Mouse (Mus musculus) hindbrain, embryonic 11.5 days (tissue): ENCODE measurements around the gene Gm42688. TPM values are rescaled to one million over a fixed set of nuclear protein-coding genes. Genes with fewer than 3 reads are reported as not detected.

ENCODE experiments used
- ATAC-seq: fragments of 200-750 bp; cut with Nextera tagmentation; 2 replicates; pipeline ENCODE4 v1.8.0; 2017; ENCODE audit warnings: mild to moderate bottlenecking, moderate TSS enrichment, moderate library complexity; ENCODE audit not compliant: low FRiP score
- DNase-seq: peaks from one replicate; pipeline ENCODE4 v3.0.0-alpha.2; 2015; ENCODE audit warnings: low spot score
- H3K27ac ChIP-seq: fragments of 300-500 bp; sonication (generic); 2 replicates; pipeline ENCODE4 v1.5.1; 2014; ENCODE audit warnings: mild to moderate bottlenecking, low read depth, low read length
- H3K27me3 ChIP-seq: fragments of 300-500 bp; sonication (generic); 2 replicates; pipeline ENCODE4 v1.6.1; 2014; ENCODE audit warnings: mild to moderate bottlenecking, low read length, moderate library complexity, mixed read lengths; ENCODE audit not compliant: control insufficient read depth, insufficient read depth
- H3K36me3 ChIP-seq: fragments of 300-500 bp; sonication (generic); 2 replicates; pipeline ENCODE4 v1.6.1; 2014; ENCODE audit warnings: mild to moderate bottlenecking, low read length, moderate library complexity, mixed read lengths; ENCODE audit not compliant: control insufficient read depth, insufficient read depth
- H3K4me1 ChIP-seq: fragments of 300-500 bp; sonication (generic); replicated peaks from 2 replicates; pipeline ENCODE4 v1.6.1; 2014; ENCODE audit warnings: low read length, mixed read lengths; ENCODE audit not compliant: control insufficient read depth, insufficient read depth
- H3K4me2 ChIP-seq: fragments of 300-500 bp; sonication (generic); replicated peaks from 2 replicates; pipeline ENCODE4 v1.6.1; 2014; ENCODE audit warnings: mild to moderate bottlenecking, low read depth, low read length
- H3K4me3 ChIP-seq: fragments of 300-500 bp; sonication (generic); 2 replicates; pipeline ENCODE4 v1.5.1; 2014; ENCODE audit warnings: low read depth, low read length
- H3K9ac ChIP-seq: fragments of 300-500 bp; sonication (generic); 2 replicates; pipeline ENCODE4 v1.6.1; 2014; ENCODE audit warnings: low read depth, low read length
- H3K9me3 ChIP-seq: fragments of 300-500 bp; sonication (generic); 2 replicates; pipeline ENCODE4 v1.6.1; 2016; ENCODE audit warnings: low read length; ENCODE audit not compliant: control insufficient read depth
- WGBS: fragments of 180-500 bp; shearing (Covaris S2); extraction: QIAGEN DNeasy Blood & Tissue Kit; methylation state at CpG from one replicate; pipeline ENCODE4 v1.1.7; 2014; 5-methylcytosine and 5-hydroxymethylcytosine counted together
- polyA plus RNA-seq: library from polyadenylated mRNA; unstranded; fragments of >200 nt; fragmentation: Nextera tagmentation; extraction: Ambion mirVana; gene quantifications from 2 replicates; pipeline ENCODE4 v1.2.1, GENCODE M21; 2014

Gm42688 gene
- 1.9 TPM in 2 replicates for polyA plus RNA-seq

- H3K27ac ChIP-seq = peak within 1 kb of the TSS; percentile 64
- DNase-seq = peak; percentile 84
- H3K9ac ChIP-seq = peak within 1 kb of the TSS; percentile 76
- WGBS = 1% methylated on average over 20 of the region's 25 CpGs
- H3K4me3 ChIP-seq = peak within 1 kb of the TSS; percentile 56
- H3K27me3 ChIP-seq = no peaks in the 10 kb centered on the region
- peaks cover 8% of the 10 kb centered on the region; the same call in 1 of the 2 replicates for H3K4me1 ChIP-seq
- H3K9me3 ChIP-seq = no peaks in the 10 kb centered on the region
- peak within 1 kb of the TSS; percentile 96 for H3K4me2 ChIP-seq
- no peaks in the 10 kb centered on the region for H3K36me3 ChIP-seq
- ATAC-seq = peak; percentile 87
Observed at GRCm38 (mm10) chr6:83101316-83101687, at the start of gene Gm42688, which contains the start of gene Ccdc142. Gene Gm42688 (plus strand): TSS chr6:83101617. Gene Ccdc142 (plus strand): TSS chr6:83101601.

- DNase-seq = peak; percentile 59
- 2% methylated on average over 26 of the region's 26 CpGs for WGBS
- H3K4me3 ChIP-seq = peak overlapping the region; percentile 100
- H3K36me3 ChIP-seq = no peaks in the 10 kb centered on the region
- no peaks in the 10 kb centered on the region for H3K27me3 ChIP-seq
- peak overlapping the region; percentile 87 for H3K4me2 ChIP-seq
- peak overlapping the region; percentile 91 for H3K9ac ChIP-seq
- H3K4me1 ChIP-seq = peaks cover 14% of the 10 kb centered on the region; the same call in 1 of the 2 replicates
- peak overlapping the region; percentile 88 for H3K27ac ChIP-seq
- peak; percentile 14; the same call in 1 of the 2 replicates for ATAC-seq
- H3K9me3 ChIP-seq = no peaks in the 10 kb centered on the region
Observed at GRCm38 (mm10) chr6:83053136-83053960, 48.1 kb upstream of the Gm42688 start.

GRCm38 (mm10) chr6:83054074-83054851 is 47.2 kb upstream of the Gm42688 start, which contains the start of gene Aup1:
Gene Aup1 (plus strand): TSS chr6:83054521.
- ATAC-seq (peak; percentile 96), DNase-seq (peak; percentile 99)
- no peaks in the 10 kb centered on the region for H3K9me3 ChIP-seq
- peak within 1 kb of the TSS; percentile 87 for H3K4me2 ChIP-seq
- H3K27me3 ChIP-seq = no peaks in the 10 kb centered on the region
- peak within 1 kb of the TSS; percentile 91 for H3K9ac ChIP-seq
- WGBS = under 1% methylated on average over 63 of the region's 64 CpGs
- peak within 1 kb of the TSS; percentile 88 for H3K27ac ChIP-seq
- H3K4me3 ChIP-seq = peak within 1 kb of the TSS; percentile 100
- H3K36me3 ChIP-seq = no peaks in the 10 kb centered on the region
- H3K4me1 ChIP-seq = peaks cover 14% of the 10 kb centered on the region; the same call in 1 of the 2 replicates

- H3K9ac ChIP-seq = peak within 1 kb of the TSS; percentile 91
- peak within 1 kb of the TSS; percentile 87 for H3K4me2 ChIP-seq
- H3K36me3 ChIP-seq = no peaks in the 10 kb centered on the region
- no peaks in the 10 kb centered on the region for H3K27me3 ChIP-seq
- no peak for DNase-seq
- H3K4me3 ChIP-seq = peak within 1 kb of the TSS; percentile 100
- peaks cover 14% of the 10 kb centered on the region; the same call in 1 of the 2 replicates for H3K4me1 ChIP-seq
- WGBS = under 1% methylated on average over 50 of the region's 50 CpGs
- H3K9me3 ChIP-seq = no peaks in the 10 kb centered on the region
- H3K27ac ChIP-seq = peak within 1 kb of the TSS; percentile 88
- ATAC-seq = no peak; the same call in 1 of the 2 replicates
Observed at GRCm38 (mm10) chr6:83054871-83055431, 46.5 kb upstream of the Gm42688 start, which contains the start of gene Htra2. Gene Htra2 (minus strand): TSS chr6:83055273.

GRCm38 (mm10) chr6:83057790-83058189 is 43.6 kb upstream of the Gm42688 start, which contains the start of gene Dqx1:
Gene Dqx1 (plus strand): TSS chr6:83057844.
- WGBS = 59% methylated on average over 3 of the region's 3 CpGs
- H3K27me3 ChIP-seq = peaks cover 10% of the 10 kb centered on the region
- H3K9ac ChIP-seq = no peak within 1 kb of the TSS
- H3K4me3 ChIP-seq = no peak within 1 kb of the TSS
- H3K36me3 ChIP-seq = no peaks in the 10 kb centered on the region
- H3K9me3 ChIP-seq = no peaks in the 10 kb centered on the region
- peaks cover 11% of the 10 kb centered on the region; the same call in 1 of the 2 replicates for H3K4me1 ChIP-seq
- no peak within 1 kb of the TSS for H3K4me2 ChIP-seq
- DNase-seq (no peak), ATAC-seq (no peak)
- H3K27ac ChIP-seq = no peak within 1 kb of the TSS

- Histone ChIP-seq H3K4me1 (0 out of 2 replicates have a peak, but pooled peaks cover 7% of the 10 kb centered on the region), H3K27me3 (peaks cover 19% of the 10 kb centered on the region), H3K27ac (no peak overlapping the region), H3K4me2 (no peak overlapping the region), H3K36me3 (no peaks in the 10 kb centered on the region), H3K9ac (no peak overlapping the region), H3K9me3 (no peaks in the 10 kb centered on the region), H3K4me3 (no peak overlapping the region)
- ATAC-seq (no peak), DNase-seq (no peak)
- WGBS = 77% methylated on average over 2 of the region's 2 CpGs
Observed at GRCm38 (mm10) chr6:83058725-83059124, 42.7 kb upstream of the Gm42688 start.

GRCm38 (mm10) chr6:83065995-83066394 is 35.4 kb upstream of the Gm42688 start:
- 44% methylated on average over 8 of the region's 8 CpGs for WGBS
- no peak for DNase-seq
- no peak overlapping the region for H3K4me3 ChIP-seq
- no peak overlapping the region for H3K4me2 ChIP-seq
- no peaks in the 10 kb centered on the region for H3K36me3 ChIP-seq
- H3K4me1 ChIP-seq = peaks cover 7% of the 10 kb centered on the region
- ATAC-seq = no peak
- no peak overlapping the region for H3K27ac ChIP-seq
- H3K9me3 ChIP-seq = no peaks in the 10 kb centered on the region
- H3K27me3 ChIP-seq = peaks cover 89% of the 10 kb centered on the region
- H3K9ac ChIP-seq = no peak overlapping the region

- peaks cover 10% of the 10 kb centered on the region for H3K4me1 ChIP-seq
- H3K36me3 ChIP-seq = no peaks in the 10 kb centered on the region
- H3K27me3 ChIP-seq = peaks cover 93% of the 10 kb centered on the region
- no peak overlapping the region for H3K9ac ChIP-seq
- H3K27ac ChIP-seq = no peak overlapping the region
- H3K9me3 ChIP-seq = no peaks in the 10 kb centered on the region
- H3K4me3 ChIP-seq = no peak overlapping the region
- ATAC-seq (no peak), DNase-seq (no peak)
- no peak overlapping the region for H3K4me2 ChIP-seq
- 30% methylated on average over 6 of the region's 6 CpGs for WGBS
Observed at GRCm38 (mm10) chr6:83066441-83066840, 35.0 kb upstream of the Gm42688 start.
